Mouse (Mus musculus) hindbrain, embryonic 11.5 days (tissue): ENCODE results near the gene Agpat3. TPM values are rescaled to one million over a fixed set of nuclear protein-coding genes. Genes with fewer than 3 reads are reported as not detected.

Experiments used
- ATAC-seq: fragments of 200-750 bp; cut with Nextera tagmentation; 2 replicates; pipeline ENCODE4 v1.8.0; 2017; ENCODE audit warnings: mild to moderate bottlenecking, moderate TSS enrichment, moderate library complexity; ENCODE audit not compliant: low FRiP score
- DNase-seq: peaks from one replicate; pipeline ENCODE4 v3.0.0-alpha.2; 2015; ENCODE audit warnings: low spot score
- H3K27ac ChIP-seq: fragments of 300-500 bp; sonication (generic); 2 replicates; pipeline ENCODE4 v1.5.1; 2014; ENCODE audit warnings: mild to moderate bottlenecking, low read depth, low read length
- H3K27me3 ChIP-seq: fragments of 300-500 bp; sonication (generic); 2 replicates; pipeline ENCODE4 v1.6.1; 2014; ENCODE audit warnings: mild to moderate bottlenecking, low read length, moderate library complexity, mixed read lengths; ENCODE audit not compliant: control insufficient read depth, insufficient read depth
- H3K36me3 ChIP-seq: fragments of 300-500 bp; sonication (generic); 2 replicates; pipeline ENCODE4 v1.6.1; 2014; ENCODE audit warnings: mild to moderate bottlenecking, low read length, moderate library complexity, mixed read lengths; ENCODE audit not compliant: control insufficient read depth, insufficient read depth
- H3K4me1 ChIP-seq: fragments of 300-500 bp; sonication (generic); replicated peaks from 2 replicates; pipeline ENCODE4 v1.6.1; 2014; ENCODE audit warnings: low read length, mixed read lengths; ENCODE audit not compliant: control insufficient read depth, insufficient read depth
- H3K4me2 ChIP-seq: fragments of 300-500 bp; sonication (generic); replicated peaks from 2 replicates; pipeline ENCODE4 v1.6.1; 2014; ENCODE audit warnings: mild to moderate bottlenecking, low read depth, low read length
- H3K4me3 ChIP-seq: fragments of 300-500 bp; sonication (generic); 2 replicates; pipeline ENCODE4 v1.5.1; 2014; ENCODE audit warnings: low read depth, low read length
- H3K9ac ChIP-seq: fragments of 300-500 bp; sonication (generic); 2 replicates; pipeline ENCODE4 v1.6.1; 2014; ENCODE audit warnings: low read depth, low read length
- H3K9me3 ChIP-seq: fragments of 300-500 bp; sonication (generic); 2 replicates; pipeline ENCODE4 v1.6.1; 2016; ENCODE audit warnings: low read length; ENCODE audit not compliant: control insufficient read depth
- WGBS: fragments of 180-500 bp; shearing (Covaris S2); extraction: QIAGEN DNeasy Blood & Tissue Kit; methylation state at CpG from one replicate; pipeline ENCODE4 v1.1.7; 2014; 5-methylcytosine and 5-hydroxymethylcytosine counted together
- polyA plus RNA-seq: library from polyadenylated mRNA; unstranded; fragments of >200 nt; fragmentation: Nextera tagmentation; extraction: Ambion mirVana; gene quantifications from 2 replicates; pipeline ENCODE4 v1.2.1, GENCODE M21; 2014

Agpat3 gene
- polyA plus RNA-seq, 1 experiment from 2014 or later, result 46.0 TPM

GRCm38 (mm10) chr10:78315145-78315544, 37.1 kb downstream of the Agpat3 start:
- no peak overlapping the region for H3K9ac ChIP-seq
- H3K27me3 ChIP-seq, result no peaks in the 10 kb centered on the region
- H3K27ac ChIP-seq, result no peak overlapping the region
- H3K4me3 ChIP-seq, result no peak overlapping the region
- no peaks in the 10 kb centered on the region for H3K4me1 ChIP-seq
- 84% methylated on average over 1 of the region's 1 CpGs for WGBS
- H3K36me3 ChIP-seq, result no peaks in the 10 kb centered on the region
- DNase-seq, result no peak
- ATAC-seq, result no peak
- H3K4me2 ChIP-seq, result no peak overlapping the region
- H3K9me3 ChIP-seq, result no peaks in the 10 kb centered on the region

GRCm38 (mm10) chr10:78311886-78312635, 40.2 kb downstream of the Agpat3 start:
- H3K9ac ChIP-seq, result no peak overlapping the region
- H3K27me3 ChIP-seq, result no peaks in the 10 kb centered on the region
- no peak overlapping the region for H3K27ac ChIP-seq
- no peaks in the 10 kb centered on the region for H3K4me1 ChIP-seq
- H3K9me3 ChIP-seq, result no peaks in the 10 kb centered on the region
- ATAC-seq (no peak), DNase-seq (no peak)
- no peak overlapping the region for H3K4me2 ChIP-seq
- no peak overlapping the region for H3K4me3 ChIP-seq
- H3K36me3 ChIP-seq, result no peaks in the 10 kb centered on the region
- 85% methylated on average over 13 of the region's 13 CpGs for WGBS

- H3K27ac ChIP-seq, result no peak overlapping the region
- 63% methylated on average over 5 of the region's 5 CpGs for WGBS
- H3K4me3 ChIP-seq, result no peak overlapping the region
- ATAC-seq (no peak), DNase-seq (no peak)
- no peaks in the 10 kb centered on the region for H3K36me3 ChIP-seq
- H3K4me2 ChIP-seq, result no peak overlapping the region
- H3K9ac ChIP-seq, result no peak overlapping the region
- no peaks in the 10 kb centered on the region for H3K4me1 ChIP-seq
- H3K27me3 ChIP-seq, result no peaks in the 10 kb centered on the region
- H3K9me3 ChIP-seq, result no peaks in the 10 kb centered on the region
Observed at GRCm38 (mm10) chr10:78310747-78311267, 41.5 kb downstream of the Agpat3 start.

- Histone ChIP-seq H3K9ac (no peak overlapping the region), H3K9me3 (no peaks in the 10 kb centered on the region), H3K27ac (no peak overlapping the region), H3K27me3 (no peaks in the 10 kb centered on the region), H3K4me3 (no peak overlapping the region), H3K36me3 (0 out of 2 replicates have a peak, but pooled peaks cover under 1% of the 10 kb centered on the region), H3K4me1 (no peaks in the 10 kb centered on the region), H3K4me2 (no peak overlapping the region)
- DNase-seq (no peak), ATAC-seq (no peak)
- 46% methylated on average over 2 of the region's 2 CpGs for WGBS
Observed at GRCm38 (mm10) chr10:78308617-78309016, 43.7 kb downstream of the Agpat3 start.

- H3K9me3 ChIP-seq, result no peaks in the 10 kb centered on the region
- H3K4me1 ChIP-seq, result no peaks in the 10 kb centered on the region
- no peak overlapping the region for H3K4me2 ChIP-seq
- H3K27ac ChIP-seq, result no peak overlapping the region
- WGBS, result 95% methylated on average over 3 of the region's 3 CpGs
- no peak overlapping the region for H3K4me3 ChIP-seq
- no peak overlapping the region for H3K9ac ChIP-seq
- no peak for ATAC-seq
- DNase-seq, result no peak
- H3K36me3 ChIP-seq, result 0 out of 2 replicates have a peak, but pooled peaks cover 3% of the 10 kb centered on the region
- H3K27me3 ChIP-seq, result no peaks in the 10 kb centered on the region
Observed at GRCm38 (mm10) chr10:78307391-78307790, 44.9 kb downstream of the Agpat3 start.

- WGBS, result 46% methylated on average over 4 of the region's 4 CpGs
- no peak overlapping the region for H3K9ac ChIP-seq
- ATAC-seq, result no peak
- 0 out of 2 replicates have a peak, but pooled peaks cover 3% of the 10 kb centered on the region for H3K36me3 ChIP-seq
- H3K9me3 ChIP-seq, result no peaks in the 10 kb centered on the region
- no peak overlapping the region for H3K4me3 ChIP-seq
- H3K4me2 ChIP-seq, result no peak overlapping the region
- H3K27ac ChIP-seq, result no peak overlapping the region
- H3K27me3 ChIP-seq, result no peaks in the 10 kb centered on the region
- H3K4me1 ChIP-seq, result no peaks in the 10 kb centered on the region
- DNase-seq, result no peak
Observed at GRCm38 (mm10) chr10:78306027-78306426, 46.3 kb downstream of the Agpat3 start.

GRCm38 (mm10) chr10:78304996-78305395, 47.3 kb downstream of the Agpat3 start:
- H3K27ac ChIP-seq, result no peak overlapping the region
- no peaks in the 10 kb centered on the region for H3K4me1 ChIP-seq
- WGBS, result 67% methylated on average over 3 of the region's 3 CpGs
- DNase-seq, result no peak
- ATAC-seq, result no peak
- no peak overlapping the region for H3K9ac ChIP-seq
- H3K4me2 ChIP-seq, result no peak overlapping the region
- 0 out of 2 replicates have a peak, but pooled peaks cover 3% of the 10 kb centered on the region for H3K36me3 ChIP-seq
- no peaks in the 10 kb centered on the region for H3K9me3 ChIP-seq
- no peaks in the 10 kb centered on the region for H3K27me3 ChIP-seq
- no peak overlapping the region for H3K4me3 ChIP-seq

GRCm38 (mm10) chr10:78303675-78304074, 48.6 kb downstream of the Agpat3 start:
- H3K27ac ChIP-seq, result no peak overlapping the region
- H3K4me3 ChIP-seq, result no peak overlapping the region
- H3K4me1 ChIP-seq, result no peaks in the 10 kb centered on the region
- H3K9me3 ChIP-seq, result no peaks in the 10 kb centered on the region
- no peak overlapping the region for H3K4me2 ChIP-seq
- H3K36me3 ChIP-seq, result 0 out of 2 replicates have a peak, but pooled peaks cover 3% of the 10 kb centered on the region
- no peak overlapping the region for H3K9ac ChIP-seq
- WGBS, result 89% methylated on average over 7 of the region's 7 CpGs
- ATAC-seq (no peak), DNase-seq (no peak)
- H3K27me3 ChIP-seq, result no peaks in the 10 kb centered on the region

GRCm38 (mm10) chr10:78300061-78300460, 52.2 kb downstream of the Agpat3 start:
- Histone ChIP-seq H3K27ac (no peak overlapping the region), H3K27me3 (no peaks in the 10 kb centered on the region), H3K9ac (no peak overlapping the region), H3K9me3 (no peaks in the 10 kb centered on the region), H3K4me1 (no peaks in the 10 kb centered on the region), H3K4me3 (no peak overlapping the region), H3K36me3 (0 out of 2 replicates have a peak, but pooled peaks cover 3% of the 10 kb centered on the region), H3K4me2 (no peak overlapping the region)
- DNase-seq (no peak), ATAC-seq (no peak)
- 99% methylated on average over 4 of the region's 4 CpGs for WGBS
